Mouse (Mus musculus) embryonic fibroblast, embryonic 13.5 days (primary cell): Measurements from ENCODE around the gene Ccdc181.

Source experiments
- CTCF ChIP-seq: IDR thresholded peaks from 2 replicates; pipeline ENCODE4 v1.5.1; 2011; ENCODE audit warnings: mild to moderate bottlenecking, control low read depth, low read length, moderate library complexity, borderline replicate concordance; ENCODE audit not compliant: insufficient read depth
- POLR2A ChIP-seq: IDR thresholded peaks from 2 replicates; pipeline ENCODE4 v1.6.1; 2011; ENCODE audit warnings: low read depth, mild to moderate bottlenecking, control low read depth, low read length, moderate library complexity

DNA sequence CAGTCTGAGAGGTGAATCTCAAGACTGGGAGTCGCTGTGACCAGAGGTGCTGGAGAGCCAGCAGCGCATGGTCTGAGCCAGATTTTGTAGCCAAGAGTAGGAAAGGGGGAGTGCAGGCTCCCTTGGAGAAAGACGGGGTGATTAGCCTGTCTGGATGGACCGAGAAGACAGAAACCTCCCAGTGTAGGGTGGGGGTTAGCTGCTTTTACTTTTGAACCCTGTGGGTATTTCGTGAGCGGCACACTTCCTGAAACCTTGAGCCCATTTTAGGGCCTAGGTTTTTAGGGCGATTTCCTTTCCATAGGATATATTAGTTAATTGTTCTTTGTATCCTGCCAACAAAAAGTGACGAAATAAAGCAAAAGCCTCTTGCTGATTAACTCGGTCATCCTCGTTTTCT, 27.4 kb upstream of the Ccdc181 start:
- no peak for TF ChIP-seq CTCF
- TF ChIP-seq POLR2A = no peak
